Mouse (Mus musculus): ENCODE results near the gene Gramd1c. TPM values are rescaled to one million over a fixed set of nuclear protein-coding genes. Genes with fewer than 3 reads are reported as not detected.
A peak's percentile ranks its signal among the peaks of the same experiment; 100 is the strongest.

Gramd1c gene
- total RNA-seq, 2 experiments from 2014 or later, result 1.3 to 1.5 TPM

- no peak for DNase-seq (ENCODE audit: low spot score in 2 of 2)
Observed at GRCm38 (mm10) chr16:44018986-44019548, 44.1 kb downstream of the Gramd1c start.

GRCm38 (mm10) chr16:44018372-44018771 lies 44.8 kb downstream of the Gramd1c start:
- DNase-seq (ENCODE audit: low spot score in 2 of 2), result no peak

GRCm38 (mm10) chr16:44017707-44018106 lies 45.4 kb downstream of the Gramd1c start:
- no peak for DNase-seq (ENCODE audit: low spot score in 2 of 2)

GRCm38 (mm10) chr16:44016164-44016563 lies 47.0 kb downstream of the Gramd1c start:
- no peak for DNase-seq (ENCODE audit: low spot score in 2 of 2)

GRCm38 (mm10) chr16:44015416-44016158 lies 47.6 kb downstream of the Gramd1c start:
- no peak for DNase-seq (ENCODE audit: low spot score in 2 of 2)

- DNase-seq (ENCODE audit: low spot score in 2 of 2), result no peak
Observed at GRCm38 (mm10) chr16:44011010-44011409, 52.1 kb downstream of the Gramd1c start.

GRCm38 (mm10) chr16:44002086-44002485 lies 61.1 kb downstream of the Gramd1c start:
- no peak for DNase-seq (ENCODE audit: low spot score in 2 of 2)

GRCm38 (mm10) chr16:43999541-43999940 lies 63.6 kb downstream of the Gramd1c start:
- no peak for DNase-seq (ENCODE audit: low spot score in 2 of 2)

- no peak for DNase-seq (ENCODE audit: low spot score in 2 of 2)
Observed at GRCm38 (mm10) chr16:43999111-43999510, 64.0 kb downstream of the Gramd1c start.

GRCm38 (mm10) chr16:43994623-43995022 lies 68.5 kb downstream of the Gramd1c start:
- no peak for DNase-seq (ENCODE audit: low spot score in 2 of 2)

- no peak for DNase-seq (ENCODE audit: low spot score in 2 of 2)
Observed at GRCm38 (mm10) chr16:43986299-43986698, 76.8 kb downstream of the Gramd1c start.

GRCm38 (mm10) chr16:43980110-43980609 lies 83.0 kb downstream of the Gramd1c start:
- DNase-seq (ENCODE audit: low spot score in 2 of 2), result no peak

- DNase-seq (ENCODE audit: low spot score in 2 of 2), result peak in 1 of 2 experiments; percentile 55
Observed at GRCm38 (mm10) chr16:43979328-43980109, 83.6 kb downstream of the Gramd1c start, which contains the start of gene Zdhhc23. TSS of gene Zdhhc23 (minus strand) at chr16:43979791.

GRCm38 (mm10) chr16:43979010-43979327 lies 84.2 kb downstream of the Gramd1c start:
- no peak for DNase-seq (ENCODE audit: low spot score in 2 of 2)

- DNase-seq (ENCODE audit: low spot score in 2 of 2), result no peak
Observed at GRCm38 (mm10) chr16:43973606-43974220, 89.4 kb downstream of the Gramd1c start.

- no peak for DNase-seq (ENCODE audit: low spot score in 2 of 2)
Observed at GRCm38 (mm10) chr16:43973147-43973546, 90.0 kb downstream of the Gramd1c start.

- no peak for DNase-seq (ENCODE audit: low spot score in 2 of 2)
Observed at GRCm38 (mm10) chr16:43972391-43972790, 90.8 kb downstream of the Gramd1c start.

- DNase-seq (ENCODE audit: low spot score in 2 of 2), result no peak
Observed at GRCm38 (mm10) chr16:43971741-43972140, 91.4 kb downstream of the Gramd1c start.

GRCm38 (mm10) chr16:43971189-43971588 lies 92.0 kb downstream of the Gramd1c start:
- DNase-seq (ENCODE audit: low spot score in 2 of 2), result no peak

GRCm38 (mm10) chr16:43970426-43970825 lies 92.7 kb downstream of the Gramd1c start:
- DNase-seq (ENCODE audit: low spot score in 2 of 2), result no peak

- no peak for DNase-seq (ENCODE audit: low spot score in 2 of 2)
Observed at GRCm38 (mm10) chr16:43965781-43966389, 97.3 kb downstream of the Gramd1c start.

All from left cerebral cortex, adult 18-20 months (tissue).